Mouse (Mus musculus) G1E (cell line): Measurements from ENCODE around the gene Zfp663.

Experiments used
- CTCF ChIP-seq: IDR thresholded peaks from 2 replicates; pipeline ENCODE4 v1.5.1; 2012; ENCODE audit warnings: low read depth, low read length, inconsistent platforms, mixed read lengths
- GATA1 ChIP-seq: IDR thresholded peaks from 2 replicates; pipeline ENCODE4 v1.6.1; 2012; ENCODE audit warnings: borderline replicate concordance, low read length, inconsistent platforms, mixed read lengths
- GATA2 ChIP-seq: IDR thresholded peaks from 2 replicates; pipeline ENCODE4 v1.6.1; 2012; ENCODE audit warnings: low read depth, low read length, inconsistent platforms, borderline replicate concordance
- POLR2AphosphoS5 ChIP-seq: IDR thresholded peaks from 2 replicates; pipeline ENCODE4 v1.6.1; 2012; ENCODE audit warnings: low read depth, low read length, inconsistent platforms; ENCODE audit not compliant: insufficient replicate concordance
- TAL1 ChIP-seq: conservative IDR thresholded peaks from 2 replicates; pipeline ENCODE4 v1.6.1; 2012; ENCODE audit warnings: low read depth, low read length, inconsistent platforms, mixed read lengths

- no peak for TF ChIP-seq CTCF
- no peak for TF ChIP-seq GATA1
- no peak for TF ChIP-seq GATA2
- TF ChIP-seq TAL1 = no peak
- TF ChIP-seq POLR2AphosphoS5 = no peak
Observed at GRCm38 (mm10) chr2:165329703-165330102, 38.8 kb downstream of the Zfp663 start.
